Mouse (Mus musculus) testis, adult 2 months (tissue): ENCODE data around the gene Tmem131l. TPM values are rescaled to one million over a fixed set of nuclear protein-coding genes. Genes with fewer than 3 reads are reported as not detected.
"Not testable (repeated sequence)": the region's sequence is repeated elsewhere in the genome, so short reads cannot be mapped to it uniquely, and the experiment has no call there.

ENCODE experiments used
- H3K27ac ChIP-seq: fragments of 200-500 bp; 2 replicates; pipeline ENCODE4 v1.5.1; 2012; ENCODE audit warnings: low read depth, low read length; ENCODE audit not compliant: control insufficient read depth, insufficient read depth
- H3K27me3 ChIP-seq: fragments of 200-500 bp; 2 replicates; pipeline ENCODE4 v1.6.1; 2012; ENCODE audit warnings: mild to moderate bottlenecking, low read length, moderate library complexity; ENCODE audit not compliant: control insufficient read depth, insufficient read depth
- H3K36me3 ChIP-seq: fragments of 200-500 bp; 2 replicates; pipeline ENCODE4 v1.6.1; 2012; ENCODE audit warnings: mild to moderate bottlenecking, low read length; ENCODE audit not compliant: control insufficient read depth, insufficient read depth
- H3K4me1 ChIP-seq: fragments of 200-500 bp; 2 replicates; pipeline ENCODE4 v1.6.1; 2012; ENCODE audit warnings: low read length; ENCODE audit not compliant: control insufficient read depth, insufficient read depth
- H3K4me3 ChIP-seq: fragments of 200-500 bp; 2 replicates; pipeline ENCODE4 v1.5.1; 2012; ENCODE audit warnings: low read depth, mild to moderate bottlenecking, low read length, moderate library complexity, mixed read lengths; ENCODE audit not compliant: control insufficient read depth
- CTCF ChIP-seq: fragments of 200-500 bp; IDR thresholded peaks from 2 replicates; pipeline ENCODE4 v1.5.1; 2012; ENCODE audit warnings: low read depth, mild to moderate bottlenecking, inconsistent platforms, low read length, moderate library complexity; ENCODE audit not compliant: control insufficient read depth, insufficient read depth, insufficient replicate concordance
- POLR2A ChIP-seq: fragments of 200-500 bp; IDR thresholded peaks from 2 replicates; pipeline ENCODE4 v1.6.1; 2012; ENCODE audit warnings: low read depth, mild to moderate bottlenecking, inconsistent platforms, low read length, moderate library complexity; ENCODE audit not compliant: control insufficient read depth
- polyA plus RNA-seq: library from polyadenylated mRNA; depleted of rRNA; stranded (reverse); fragments of >200 nt; gene quantifications from 2 replicates; pipeline ENCODE4 v1.2.3, GENCODE M21; 2012

The Tmem131l gene
- polyA plus RNA-seq, 1 experiment, result 58.1 TPM

GRCm38 (mm10) chr3:83900756-83901373 lies 139.1 kb downstream of the Tmem131l start:
- H3K36me3 ChIP-seq, result no peaks in the 10 kb centered on the region
- TF ChIP-seq CTCF (no peak), POLR2A (no peak)

GRCm38 (mm10) chr3:83899556-83899955 lies 140.4 kb downstream of the Tmem131l start:
- TF ChIP-seq POLR2A (no peak), CTCF (peak; percentile 54; the same call in 1 of the 2 replicates)
- Histone ChIP-seq H3K27ac (no peak overlapping the region), H3K4me3 (no peak overlapping the region), H3K27me3 (no peaks in the 10 kb centered on the region), H3K36me3 (no peaks in the 10 kb centered on the region), H3K4me1 (no peaks in the 10 kb centered on the region; the same call in 1 of the 2 replicates)

More at GRCm38 (mm10) chr3:83900756-83901373, 139.1 kb downstream of the Tmem131l start:
- Histone ChIP-seq H3K27ac (no peak overlapping the region), H3K4me1 (no peaks in the 10 kb centered on the region; the same call in 1 of the 2 replicates), H3K4me3 (no peak overlapping the region), H3K27me3 (no peaks in the 10 kb centered on the region)

GRCm38 (mm10) chr3:83898246-83898645 lies 141.7 kb downstream of the Tmem131l start:
- no peaks in the 10 kb centered on the region for H3K36me3 ChIP-seq
- no peak overlapping the region for H3K4me3 ChIP-seq
- no peak overlapping the region for H3K27ac ChIP-seq
- TF ChIP-seq CTCF (no peak), POLR2A (no peak)
- H3K27me3 ChIP-seq, result no peaks in the 10 kb centered on the region
- no peaks in the 10 kb centered on the region; the same call in 1 of the 2 replicates for H3K4me1 ChIP-seq

- TF ChIP-seq CTCF (no peak; the same call in 1 of the 2 replicates), POLR2A (no peak)
Measured at GRCm38 (mm10) chr3:83895811-83896210, 144.2 kb downstream of the Tmem131l start.

GRCm38 (mm10) chr3:83895111-83895510 lies 144.9 kb downstream of the Tmem131l start:
- H3K4me3 ChIP-seq, result no peak overlapping the region
- no peaks in the 10 kb centered on the region for H3K27me3 ChIP-seq
- TF ChIP-seq POLR2A (no peak), CTCF (no peak)
- H3K4me1 ChIP-seq, result no peaks in the 10 kb centered on the region; the same call in 1 of the 2 replicates
- no peak overlapping the region for H3K27ac ChIP-seq
- H3K36me3 ChIP-seq, result no peaks in the 10 kb centered on the region

More at GRCm38 (mm10) chr3:83895811-83896210, 144.2 kb downstream of the Tmem131l start:
- no peaks in the 10 kb centered on the region; the same call in 1 of the 2 replicates for H3K4me1 ChIP-seq
- no peak overlapping the region for H3K27ac ChIP-seq
- H3K36me3 ChIP-seq, result no peaks in the 10 kb centered on the region
- H3K4me3 ChIP-seq, result no peak overlapping the region
- H3K27me3 ChIP-seq, result no peaks in the 10 kb centered on the region

- no peak overlapping the region for H3K27ac ChIP-seq
- H3K27me3 ChIP-seq, result no peaks in the 10 kb centered on the region
- H3K4me1 ChIP-seq, result no peaks in the 10 kb centered on the region
- no peak for TF ChIP-seq POLR2A
- no peak for TF ChIP-seq CTCF
- H3K4me3 ChIP-seq, result no peak overlapping the region
- no peaks in the 10 kb centered on the region for H3K36me3 ChIP-seq
Measured at GRCm38 (mm10) chr3:83885163-83885562, 154.8 kb downstream of the Tmem131l start.

- not testable (repeated sequence) for H3K36me3 ChIP-seq, H3K4me1 ChIP-seq, H3K27ac ChIP-seq, H3K4me3 ChIP-seq, H3K27me3 ChIP-seq
Measured at GRCm38 (mm10) chr3:83879261-83880050, 160.5 kb downstream of the Tmem131l start.

- Histone ChIP-seq H3K36me3 (no peaks in the 10 kb centered on the region), H3K27ac (no peak overlapping the region), H3K4me1 (no peaks in the 10 kb centered on the region), H3K4me3 (no peak overlapping the region), H3K27me3 (no peaks in the 10 kb centered on the region)
- TF ChIP-seq CTCF, result no peak
- TF ChIP-seq POLR2A, result no peak
Measured at GRCm38 (mm10) chr3:83878801-83879200, 161.2 kb downstream of the Tmem131l start.
